ENCODE assay signal across 17 mouse cellular contexts in genomic region chr4:126502977-126503309, GRCm38 (mm10). TPM values are rescaled to one million over a fixed set of nuclear protein-coding genes. Genes with fewer than 3 reads are reported as not detected.
A peak's percentile ranks its signal among the peaks of the same experiment; 100 is the strongest.
DNase-seq lines count a peak whose midpoint lies in the region; ATAC-seq and TF ChIP-seq lines count a peak whose summit lies in the region.
"Had no signal": no experiment of that assay in that cellular context is flagged by ENCODE, and none has a peak within 500 bp of the region (broad histone marks: within the 10 kb centered on the region; RNA-seq: fewer than 3 reads in every experiment).

No protein-coding gene starts in this region.

- TF ChIP-seq EP300 in lung, postnatal 0 days (IDR thresholded peaks at IDR 0.05) = no peak

- H3K27me3 ChIP-seq in embryonic facial prominence, embryonic 14.5 days (replicated peaks; ENCODE audit: control insufficient read depth, insufficient read depth, low read length) = no peaks in the 10 kb centered on the region
- H3K27me3 ChIP-seq in embryonic facial prominence, embryonic 10.5 days (replicated peaks; ENCODE audit: low read depth, poor library complexity, severe bottlenecking) = no peaks in the 10 kb centered on the region
- H3K27me3 ChIP-seq in liver, embryonic 12.5 days (replicated peaks) = no peaks in the 10 kb centered on the region
- no peaks in the 10 kb centered on the region for H3K27me3 ChIP-seq in liver, embryonic 11.5 days (replicated peaks; ENCODE audit: control insufficient read depth, insufficient read depth, low read length)
- no peaks in the 10 kb centered on the region for H3K27me3 ChIP-seq in lung, postnatal 0 days (replicated peaks; ENCODE audit: insufficient read depth, low read length)
- H3K27me3 ChIP-seq in hindbrain, postnatal 0 days (ENCODE audit: insufficient read depth, low read length) = no peaks in the 10 kb centered on the region
- H3K27me3 ChIP-seq: heart, embryonic 13.5 days; limb, embryonic 15.5 days had no signal

- no peak overlapping the region for H3K27ac ChIP-seq in embryonic facial prominence, embryonic 14.5 days (replicated peaks; ENCODE audit: low read depth, low read length)
- H3K27ac ChIP-seq in embryonic facial prominence, embryonic 10.5 days (replicated peaks) = no peak overlapping the region
- no peak overlapping the region for H3K27ac ChIP-seq in liver, embryonic 12.5 days
- H3K27ac ChIP-seq in liver, embryonic 11.5 days (ENCODE audit: low read depth, low read length) = no peak overlapping the region
- no peak overlapping the region for H3K27ac ChIP-seq in lung, postnatal 0 days (ENCODE audit: low read length)
- H3K27ac ChIP-seq in hindbrain, postnatal 0 days = no peak overlapping the region
- H3K27ac ChIP-seq: forebrain, embryonic 10.5 days; heart, adult 2 months; heart, embryonic 13.5 days; limb, embryonic 15.5 days; midbrain, embryonic 10.5 days had no signal

- H3K4me2 ChIP-seq in embryonic facial prominence, embryonic 14.5 days (ENCODE audit: low read depth, low read length) = no peak overlapping the region
- no peak overlapping the region for H3K4me2 ChIP-seq in liver, embryonic 12.5 days
- H3K4me2 ChIP-seq in liver, embryonic 11.5 days = no peak overlapping the region
- no peak overlapping the region for H3K4me2 ChIP-seq in lung, postnatal 0 days (replicated peaks; ENCODE audit: low read depth, low read length)
- no peak overlapping the region for H3K4me2 ChIP-seq in hindbrain, postnatal 0 days (ENCODE audit: low read depth, low read length)
- H3K4me2 ChIP-seq: heart, embryonic 13.5 days; limb, embryonic 15.5 days had no signal

- peaks cover 20% of the 10 kb centered on the region; the same call in 1 of the 2 replicates for H3K36me3 ChIP-seq in embryonic facial prominence, embryonic 14.5 days (ENCODE audit: control insufficient read depth, insufficient read depth, low read length)
- H3K36me3 ChIP-seq in embryonic facial prominence, embryonic 10.5 days (replicated peaks) = peaks cover 6% of the 10 kb centered on the region; the same call in 1 of the 2 replicates
- no peaks in the 10 kb centered on the region for H3K36me3 ChIP-seq in liver, embryonic 12.5 days
- H3K36me3 ChIP-seq in liver, embryonic 11.5 days (ENCODE audit: control insufficient read depth, insufficient read depth, low read length) = no peaks in the 10 kb centered on the region
- H3K36me3 ChIP-seq in lung, postnatal 0 days (ENCODE audit: insufficient read depth, low read length) = peaks cover 7% of the 10 kb centered on the region
- H3K36me3 ChIP-seq in hindbrain, postnatal 0 days (ENCODE audit: insufficient read depth, low read length) = peaks cover 14% of the 10 kb centered on the region; the same call in 1 of the 2 replicates

- 63% methylated on average over 8 of the region's 8 CpGs for WGBS in embryonic facial prominence, embryonic 14.5 days
- 59% methylated on average over 8 of the region's 8 CpGs for WGBS in embryonic facial prominence, embryonic 10.5 days
- 53% methylated on average over 8 of the region's 8 CpGs for WGBS in liver, embryonic 12.5 days (ENCODE audit: insufficient replicate concordance)
- WGBS in liver, embryonic 11.5 days = 43% methylated on average over 8 of the region's 8 CpGs
- 59% methylated on average over 8 of the region's 8 CpGs for WGBS in lung, postnatal 0 days
- 59% methylated on average over 8 of the region's 8 CpGs for WGBS in hindbrain, postnatal 0 days

- TF ChIP-seq CTCF in lung, postnatal 0 days (IDR thresholded peaks at IDR 0.05) = peak; percentile 11; the same call in 1 of the 2 replicates
- no peak for TF ChIP-seq CTCF in hindbrain, postnatal 0 days (IDR thresholded peaks at IDR 0.05; ENCODE audit: low read depth)

- no peak overlapping the region for H3K9ac ChIP-seq in embryonic facial prominence, embryonic 14.5 days (ENCODE audit: low read depth, low read length)
- no peak overlapping the region for H3K9ac ChIP-seq in liver, embryonic 12.5 days
- no peak overlapping the region for H3K9ac ChIP-seq in liver, embryonic 11.5 days (ENCODE audit: low read depth, low read length)
- no peak overlapping the region for H3K9ac ChIP-seq in lung, postnatal 0 days (replicated peaks; ENCODE audit: low read depth)
- H3K9ac ChIP-seq in hindbrain, postnatal 0 days (replicated peaks; ENCODE audit: low read length) = no peak overlapping the region
- H3K9ac ChIP-seq: heart, embryonic 13.5 days; limb, embryonic 15.5 days had no signal

- H3K4me1 ChIP-seq in embryonic facial prominence, embryonic 14.5 days (ENCODE audit: control insufficient read depth, insufficient read depth, low read length) = no peaks in the 10 kb centered on the region
- H3K4me1 ChIP-seq in embryonic facial prominence, embryonic 10.5 days = no peaks in the 10 kb centered on the region
- H3K4me1 ChIP-seq in liver, embryonic 12.5 days = no peaks in the 10 kb centered on the region
- H3K4me1 ChIP-seq in liver, embryonic 11.5 days (replicated peaks; ENCODE audit: control insufficient read depth, insufficient read depth, low read length) = no peaks in the 10 kb centered on the region
- no peaks in the 10 kb centered on the region for H3K4me1 ChIP-seq in lung, postnatal 0 days (ENCODE audit: insufficient read depth, low read depth, low read length)
- no peaks in the 10 kb centered on the region for H3K4me1 ChIP-seq in hindbrain, postnatal 0 days (ENCODE audit: insufficient read depth, low read length)
- H3K4me1 ChIP-seq: forebrain, embryonic 10.5 days; heart, embryonic 13.5 days; limb, embryonic 15.5 days; midbrain, embryonic 10.5 days had no signal

- H3K4me3 ChIP-seq in embryonic facial prominence, embryonic 14.5 days (ENCODE audit: low read depth, low read length) = no peak overlapping the region
- no peak overlapping the region for H3K4me3 ChIP-seq in embryonic facial prominence, embryonic 10.5 days
- H3K4me3 ChIP-seq in liver, embryonic 12.5 days = no peak overlapping the region
- no peak overlapping the region for H3K4me3 ChIP-seq in liver, embryonic 11.5 days (ENCODE audit: low read depth, low read length)
- H3K4me3 ChIP-seq in lung, postnatal 0 days (ENCODE audit: low read depth, low read length) = no peak overlapping the region
- H3K4me3 ChIP-seq in hindbrain, postnatal 0 days (ENCODE audit: low read length) = no peak overlapping the region
- H3K4me3 ChIP-seq: forebrain, embryonic 10.5 days; heart, adult 2 months; heart, embryonic 13.5 days; limb, embryonic 15.5 days; midbrain, embryonic 10.5 days had no signal

- DNase-seq in embryonic facial prominence, embryonic 14.5 days (ENCODE audit: low spot score) = no peak
- no peak for DNase-seq in embryonic facial prominence, embryonic 10.5 days (ENCODE audit: low spot score)
- DNase-seq in liver, embryonic 11.5 days (ENCODE audit: low spot score) = no peak
- no peak for DNase-seq in lung, postnatal 0 days (ENCODE audit: low spot score)
- DNase-seq in lung, postnatal 10 days = no peak
- no peak for DNase-seq in hindbrain, postnatal 0 days (ENCODE audit: low spot score)
- DNase-seq in gastrocnemius, adult 8-10 months (ENCODE audit: low spot score in 2 of 2) = no peak
- DNase-seq: cerebellum, adult 11 months; cerebellum, adult 9-11 months; gastrocnemius, postnatal 36 days; kidney, adult 18-20 months had no signal

- no peaks in the 10 kb centered on the region for H3K9me3 ChIP-seq in embryonic facial prominence, embryonic 14.5 days (ENCODE audit: control insufficient read depth, low read length)
- H3K9me3 ChIP-seq in embryonic facial prominence, embryonic 10.5 days = no peaks in the 10 kb centered on the region
- no peaks in the 10 kb centered on the region for H3K9me3 ChIP-seq in liver, embryonic 12.5 days (replicated peaks)
- no peaks in the 10 kb centered on the region for H3K9me3 ChIP-seq in liver, embryonic 11.5 days (ENCODE audit: control insufficient read depth, low read length)
- H3K9me3 ChIP-seq in lung, postnatal 0 days (ENCODE audit: low read length) = no peaks in the 10 kb centered on the region
- no peaks in the 10 kb centered on the region for H3K9me3 ChIP-seq in hindbrain, postnatal 0 days (ENCODE audit: low read length)
- H3K9me3 ChIP-seq: forebrain, embryonic 10.5 days; heart, embryonic 13.5 days; limb, embryonic 15.5 days; midbrain, embryonic 10.5 days had no signal

- 0 out of 2 replicates have a peak, but pooled peaks have one; percentile 53 for ATAC-seq in embryonic facial prominence, embryonic 14.5 days (ENCODE audit: low read depth)
- ATAC-seq in liver, embryonic 12.5 days = peak; percentile 44; the same call in 1 of the 2 replicates
- ATAC-seq in liver, embryonic 11.5 days (replicated peaks; ENCODE audit: low FRiP score) = no peak
- ATAC-seq in lung, postnatal 0 days = peak; percentile 38; the same call in 1 of the 2 replicates
- peak; percentile 64 for ATAC-seq in hindbrain, postnatal 0 days

RNA-seq across cellular contexts. Expression of gene Ago4, which starts 30.3 kb away (rescaled TPM):
- 2.6 and 2.7 TPM in 2 replicates for polyA plus RNA-seq in embryonic facial prominence, embryonic 14.5 days (2014; fragmentation: Nextera tagmentation; extraction: Ambion mirVana)
- 1.3 and 1.6 TPM in 2 replicates for polyA plus RNA-seq in embryonic facial prominence, embryonic 10.5 days (2016; fragmentation: Nextera tagmentation; extraction: Ambion mirVana)
- polyA plus RNA-seq in liver, embryonic 12.5 days (2016; fragmentation: Nextera tagmentation; extraction: Ambion mirVana) = 0.23 and 0.37 TPM in 2 replicates
- 0.29 and 0.30 TPM in 2 replicates for polyA plus RNA-seq in liver, embryonic 11.5 days (2014; fragmentation: Nextera tagmentation; extraction: Ambion mirVana)
- 5.6 and 6.1 TPM in 2 replicates for polyA plus RNA-seq in lung, postnatal 0 days (2015; fragmentation: Nextera tagmentation; extraction: Ambion mirVana)
- 6.7 and 9.7 TPM in 2 replicates for total RNA-seq in hindbrain, postnatal 0 days (2014; rRNA removed)
- 3.4 TPM in 2 replicates for polyA plus RNA-seq in hindbrain, postnatal 0 days (2015; fragmentation: Nextera tagmentation; extraction: Ambion mirVana)
- 1 to 10 TPM; 4.8 to 6.6 (median 5.5) TPM for total RNA-seq in gastrocnemius, adult 8-10 months (2022)

RNA-seq across cellular contexts. Expression of gene Ago1, which starts 34.6 kb away (rescaled TPM):
- 6.9 and 7.0 TPM in 2 replicates for polyA plus RNA-seq in embryonic facial prominence, embryonic 14.5 days (2014; fragmentation: Nextera tagmentation; extraction: Ambion mirVana)
- polyA plus RNA-seq in embryonic facial prominence, embryonic 10.5 days (2016; fragmentation: Nextera tagmentation; extraction: Ambion mirVana) = 6.3 and 6.8 TPM in 2 replicates
- 1.4 and 1.7 TPM in 2 replicates for polyA plus RNA-seq in liver, embryonic 12.5 days (2016; fragmentation: Nextera tagmentation; extraction: Ambion mirVana)
- 4.1 and 4.9 TPM in 2 replicates for polyA plus RNA-seq in liver, embryonic 11.5 days (2014; fragmentation: Nextera tagmentation; extraction: Ambion mirVana)
- polyA plus RNA-seq in lung, postnatal 0 days (2015; fragmentation: Nextera tagmentation; extraction: Ambion mirVana) = 5.4 and 5.7 TPM in 2 replicates
- total RNA-seq in hindbrain, postnatal 0 days (2014; rRNA removed) = 42.2 TPM in 2 replicates
- 6.0 and 6.5 TPM in 2 replicates for polyA plus RNA-seq in hindbrain, postnatal 0 days (2015; fragmentation: Nextera tagmentation; extraction: Ambion mirVana)
- total RNA-seq in gastrocnemius, adult 8-10 months (2022) = 1 to 10 TPM; 5.1 to 6.8 (median 6.0) TPM

RNA-seq across cellular contexts. Expression of gene Clspn, which starts 53.8 kb away (rescaled TPM):
- 28.0 and 32.5 TPM in 2 replicates for polyA plus RNA-seq in embryonic facial prominence, embryonic 14.5 days (2014; fragmentation: Nextera tagmentation; extraction: Ambion mirVana)
- 56.2 and 58.8 TPM in 2 replicates for polyA plus RNA-seq in embryonic facial prominence, embryonic 10.5 days (2016; fragmentation: Nextera tagmentation; extraction: Ambion mirVana)
- 44.4 and 44.5 TPM in 2 replicates for polyA plus RNA-seq in liver, embryonic 12.5 days (2016; fragmentation: Nextera tagmentation; extraction: Ambion mirVana)
- polyA plus RNA-seq in liver, embryonic 11.5 days (2014; fragmentation: Nextera tagmentation; extraction: Ambion mirVana) = 43.5 and 51.6 TPM in 2 replicates
- polyA plus RNA-seq in lung, postnatal 0 days (2015; fragmentation: Nextera tagmentation; extraction: Ambion mirVana) = 3.2 and 3.5 TPM in 2 replicates
- 2.0 and 6.3 TPM in 2 replicates for total RNA-seq in hindbrain, postnatal 0 days (2014; rRNA removed)
- polyA plus RNA-seq in hindbrain, postnatal 0 days (2015; fragmentation: Nextera tagmentation; extraction: Ambion mirVana) = 5.9 and 8.7 TPM in 2 replicates
- total RNA-seq in gastrocnemius, adult 8-10 months (2022) = under 1 TPM in 1 of 4 experiments, not detected in 3; 0.10 TPM
